Mouse (Mus musculus) neural tube, embryonic 13.5 days (tissue): ENCODE results near the gene Gm28308. TPM values are rescaled to one million over a fixed set of nuclear protein-coding genes. Genes with fewer than 3 reads are reported as not detected.

Experiments
- ATAC-seq: fragments of 200-750 bp; cut with Nextera tagmentation; 2 replicates; pipeline ENCODE4 v1.8.0; 2017; ENCODE audit warnings: low read depth, mild to moderate bottlenecking, moderate TSS enrichment, moderate library complexity
- H3K27ac ChIP-seq: fragments of 300-500 bp; sonication (generic); replicated peaks from 2 replicates; pipeline ENCODE4 v1.5.1; 2015; ENCODE audit warnings: moderate library complexity, mild to moderate bottlenecking, inconsistent platforms
- H3K27me3 ChIP-seq: fragments of 300-500 bp; sonication (generic); 2 replicates; pipeline ENCODE4 v1.6.1; 2015; ENCODE audit warnings: mild to moderate bottlenecking, inconsistent platforms
- H3K36me3 ChIP-seq: fragments of 300-500 bp; sonication (generic); 2 replicates; pipeline ENCODE4 v1.6.1; 2015; ENCODE audit warnings: mild to moderate bottlenecking, inconsistent platforms
- H3K4me1 ChIP-seq: fragments of 300-500 bp; sonication (generic); replicated peaks from 2 replicates; pipeline ENCODE4 v1.6.1; 2015; ENCODE audit warnings: inconsistent platforms
- H3K4me2 ChIP-seq: fragments of 300-500 bp; sonication (generic); 2 replicates; pipeline ENCODE4 v1.6.1; 2015; ENCODE audit warnings: inconsistent platforms, mild to moderate bottlenecking, moderate library complexity
- H3K4me3 ChIP-seq: fragments of 300-500 bp; sonication (generic); 2 replicates; pipeline ENCODE4 v1.5.1; 2015; ENCODE audit warnings: mild to moderate bottlenecking, inconsistent platforms
- H3K9ac ChIP-seq: fragments of 300-500 bp; sonication (generic); 2 replicates; pipeline ENCODE4 v1.6.1; 2015; ENCODE audit warnings: moderate library complexity, mild to moderate bottlenecking, inconsistent platforms
- H3K9me3 ChIP-seq: fragments of 300-500 bp; sonication (generic); 2 replicates; pipeline ENCODE4 v1.6.1; 2016; ENCODE audit warnings: inconsistent platforms
- WGBS: fragments of 180-500 bp; shearing (Covaris S2); methylation state at CpG from one replicate; pipeline ENCODE4 v1.1.7; 2015; 5-methylcytosine and 5-hydroxymethylcytosine counted together
- polyA plus RNA-seq: library from polyadenylated mRNA; unstranded; fragments of >200 nt; fragmentation: Nextera tagmentation; extraction: Ambion mirVana; gene quantifications from 2 replicates; pipeline ENCODE4 v1.2.1, GENCODE M21; 2015

Gene Gm28308
- polyA plus RNA-seq, 1 experiment from 2014 or later: not detected

DNA sequence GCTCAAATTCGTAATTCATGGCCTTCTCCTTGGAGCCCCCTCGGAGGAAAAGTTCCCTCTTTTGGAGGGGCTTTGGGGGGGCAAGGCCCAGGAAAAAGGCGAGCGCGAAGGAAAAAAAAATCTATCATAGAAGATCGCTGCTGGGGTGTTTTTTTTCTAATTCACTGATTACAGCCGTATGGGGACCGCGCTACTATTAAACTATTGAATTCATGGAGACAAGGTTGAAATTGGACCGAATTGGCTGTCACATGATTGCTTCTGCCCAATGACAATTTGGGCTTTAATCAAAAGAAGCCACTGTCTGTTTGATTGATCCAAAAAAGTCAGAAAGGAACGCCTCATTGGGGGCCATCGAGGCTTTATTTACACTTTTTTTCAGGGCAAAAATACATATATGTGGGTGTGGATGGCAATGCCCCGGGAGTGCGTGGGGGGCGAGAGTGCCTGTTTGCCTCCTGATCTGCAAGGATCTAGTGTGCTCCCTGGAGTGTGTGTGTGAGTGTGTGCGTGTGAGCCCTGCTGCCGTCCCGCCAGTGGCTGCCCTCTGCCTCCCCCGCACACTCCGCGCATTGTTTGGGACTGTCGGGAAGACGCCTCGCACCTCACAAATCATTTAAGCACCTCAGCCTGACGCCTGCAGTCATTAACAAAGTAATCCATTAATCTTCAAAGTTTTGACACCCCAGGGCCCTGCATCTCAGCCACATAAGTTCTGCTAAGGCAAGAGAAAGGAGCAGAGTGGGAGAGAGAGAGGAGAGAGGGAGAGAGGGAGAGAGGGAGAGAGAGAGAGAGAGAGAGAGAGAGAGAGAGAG, 48.3 kb downstream of the Gm28308 start, which contains the start of gene Hoxa2:
Hoxa2 (minus strand) TSS at position 206 of the 815 bp plus-strand sequence.
- Histone ChIP-seq H3K9ac (peak within 1 kb of the TSS; percentile 92), H3K9me3 (no peaks in the 10 kb centered on the region), H3K36me3 (peaks cover 1% of the 10 kb centered on the region), H3K27ac (peak within 1 kb of the TSS; percentile 99), H3K27me3 (no peaks in the 10 kb centered on the region), H3K4me3 (peak within 1 kb of the TSS; percentile 89), H3K4me2 (peak within 1 kb of the TSS; percentile 75), H3K4me1 (peaks cover 98% of the 10 kb centered on the region)
- peak; percentile 49 for ATAC-seq
- WGBS: under 1% methylated on average over 25 of the region's 25 CpGs

DNA sequence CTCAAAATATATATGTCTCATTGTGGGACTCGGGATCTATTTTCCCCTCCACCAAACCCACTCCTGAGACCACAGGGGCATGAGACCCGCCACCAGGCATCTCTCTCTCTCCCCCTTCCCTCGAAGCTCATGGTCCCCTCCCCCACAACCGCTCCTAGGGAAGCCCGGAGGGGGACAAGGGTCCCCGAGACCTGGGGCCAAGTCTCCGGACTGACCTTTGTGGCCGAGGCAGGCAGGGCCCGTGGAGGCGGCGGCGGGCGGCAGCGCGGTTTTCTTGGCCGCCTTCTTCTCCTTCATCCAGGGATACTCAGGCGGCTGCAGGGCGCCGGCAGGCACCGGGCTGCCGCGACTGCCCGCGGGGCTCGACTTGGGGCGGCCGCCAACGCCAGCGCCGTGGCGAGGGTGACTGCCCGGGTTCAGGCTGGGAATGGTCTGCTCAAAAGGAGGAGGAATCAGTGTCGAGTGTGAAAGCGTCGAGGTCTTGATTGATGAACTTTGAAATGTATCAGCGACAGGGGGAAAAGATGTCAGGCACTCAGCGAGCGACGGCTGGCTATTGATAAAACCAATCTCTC, 49.0 kb downstream of the Gm28308 start:
- peak overlapping the region; percentile 99 for H3K27ac ChIP-seq
- H3K36me3 ChIP-seq: no peaks in the 10 kb centered on the region
- H3K9me3 ChIP-seq: no peaks in the 10 kb centered on the region
- WGBS: under 1% methylated on average over 39 of the region's 39 CpGs
- no peak for ATAC-seq
- peak overlapping the region; percentile 89 for H3K4me3 ChIP-seq
- H3K4me1 ChIP-seq: peaks cover 98% of the 10 kb centered on the region
- peak overlapping the region; percentile 75 for H3K4me2 ChIP-seq
- H3K27me3 ChIP-seq: no peaks in the 10 kb centered on the region
- H3K9ac ChIP-seq: peak overlapping the region; percentile 92

DNA sequence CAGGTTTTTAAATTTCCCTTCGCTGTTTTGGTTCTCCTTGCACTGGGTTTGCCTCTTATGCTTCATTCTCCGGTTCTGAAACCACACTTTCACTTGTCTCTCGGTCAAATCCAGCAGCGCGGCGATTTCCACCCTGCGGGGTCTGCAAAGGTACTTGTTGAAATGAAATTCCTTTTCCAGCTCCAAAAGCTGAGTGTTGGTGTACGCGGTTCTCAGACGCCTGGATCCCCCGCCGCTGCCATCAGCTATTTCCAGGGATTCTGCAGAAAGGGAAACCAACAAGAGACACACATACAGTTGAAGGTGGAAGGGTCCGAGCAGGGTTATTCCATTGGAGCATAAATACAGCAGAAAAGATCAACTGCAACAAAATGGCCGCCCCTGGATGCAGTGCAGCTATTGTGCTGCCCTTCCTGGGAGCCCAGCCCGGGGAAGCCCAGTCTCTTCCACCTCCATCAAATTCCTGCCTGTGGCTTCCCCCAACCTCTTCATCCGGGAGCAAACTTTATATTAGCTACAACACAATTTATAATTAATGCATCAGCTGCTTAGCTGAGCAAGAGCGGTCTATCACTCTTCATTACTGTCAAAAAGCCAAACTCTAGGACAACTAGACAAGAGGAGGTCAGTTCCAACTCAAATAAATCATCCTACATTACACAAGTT, 49.6 kb downstream of the Gm28308 start:
- Histone ChIP-seq H3K9ac (peak overlapping the region; percentile 92), H3K4me2 (peak overlapping the region; percentile 75), H3K27ac (peak overlapping the region; percentile 99), H3K27me3 (no peaks in the 10 kb centered on the region), H3K4me3 (peak overlapping the region; percentile 89), H3K9me3 (no peaks in the 10 kb centered on the region), H3K36me3 (no peaks in the 10 kb centered on the region), H3K4me1 (peaks cover 95% of the 10 kb centered on the region)
- ATAC-seq: no peak
- 3% methylated on average over 17 of the region's 17 CpGs for WGBS

GRCm38 (mm10) chr6:52162611-52163365, 50.4 kb downstream of the Gm28308 start:
- Histone ChIP-seq H3K9me3 (no peaks in the 10 kb centered on the region), H3K27me3 (no peaks in the 10 kb centered on the region), H3K9ac (peak overlapping the region; percentile 92), H3K27ac (peak overlapping the region; percentile 99), H3K4me1 (peaks cover 91% of the 10 kb centered on the region), H3K4me3 (peak overlapping the region; percentile 89), H3K4me2 (peak overlapping the region; percentile 75), H3K36me3 (no peaks in the 10 kb centered on the region)
- ATAC-seq: no peak
- 3% methylated on average over 14 of the region's 14 CpGs for WGBS

DNA sequence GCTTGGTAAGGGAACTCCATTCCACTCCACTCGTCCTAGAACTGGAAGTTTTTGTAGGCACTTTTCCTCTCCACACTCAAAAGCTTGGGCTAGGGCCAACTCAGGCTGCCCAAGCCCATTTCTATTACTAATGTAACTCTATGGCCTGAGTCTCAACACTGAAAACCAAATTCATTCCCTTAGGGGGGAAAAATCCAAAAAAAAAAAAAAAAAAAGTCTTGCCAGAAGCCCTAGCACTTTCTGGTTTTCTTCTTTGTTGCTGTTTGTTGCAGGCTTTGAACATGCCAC, 51.1 kb downstream of the Gm28308 start:
- Histone ChIP-seq H3K4me1 (peaks cover 91% of the 10 kb centered on the region), H3K9ac (peak overlapping the region; percentile 92), H3K36me3 (no peaks in the 10 kb centered on the region), H3K9me3 (no peaks in the 10 kb centered on the region), H3K27ac (peak overlapping the region; percentile 99), H3K27me3 (no peaks in the 10 kb centered on the region), H3K4me3 (peak overlapping the region; percentile 89), H3K4me2 (peak overlapping the region; percentile 75)
- ATAC-seq: no peak
- 12% methylated on average over 1 of the region's 1 CpGs for WGBS

DNA sequence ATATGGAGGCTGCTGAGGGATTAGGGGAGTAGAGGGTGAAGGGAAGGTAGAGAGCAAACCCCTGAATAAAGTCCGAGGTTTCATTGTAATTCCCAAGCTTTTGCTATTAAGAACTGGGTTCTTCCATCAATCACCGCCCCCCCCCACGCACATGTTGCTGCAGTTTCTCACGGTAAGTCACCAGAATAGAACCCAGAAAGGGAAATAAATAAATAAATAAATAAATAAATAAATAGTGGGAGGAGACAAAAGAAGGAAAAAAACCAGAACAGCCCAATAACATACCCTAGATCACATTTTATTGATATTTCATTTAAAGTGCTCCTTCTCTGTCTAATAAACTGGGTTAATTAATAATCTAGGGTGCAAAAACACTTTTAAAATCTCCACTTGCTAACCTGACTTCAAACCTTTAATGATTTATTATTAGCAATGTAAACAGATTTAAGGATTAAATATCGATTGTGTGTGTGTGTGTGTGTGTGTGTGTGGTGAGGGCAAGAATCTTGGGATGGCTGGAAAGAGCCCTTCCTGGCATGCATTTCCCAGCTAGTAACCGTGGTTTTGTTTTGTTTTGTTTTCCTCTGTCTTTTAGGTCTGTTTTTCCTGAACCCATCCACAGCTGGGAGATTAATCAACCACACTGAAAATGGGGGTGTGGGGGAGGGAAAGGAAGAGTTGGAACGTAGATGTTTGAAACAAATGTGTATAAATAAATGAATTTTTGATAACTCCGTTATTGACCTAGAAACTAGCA, 51.6 kb downstream of the Gm28308 start:
- H3K4me3 ChIP-seq: peak overlapping the region; percentile 89
- no peaks in the 10 kb centered on the region for H3K36me3 ChIP-seq
- peaks cover 91% of the 10 kb centered on the region for H3K4me1 ChIP-seq
- peak overlapping the region; percentile 99 for H3K27ac ChIP-seq
- H3K9ac ChIP-seq: peak overlapping the region; percentile 92
- peak overlapping the region; percentile 75 for H3K4me2 ChIP-seq
- 4% methylated on average over 8 of the region's 8 CpGs for WGBS
- H3K27me3 ChIP-seq: peaks cover 3% of the 10 kb centered on the region; the same call in 1 of the 2 replicates
- no peak for ATAC-seq
- no peaks in the 10 kb centered on the region for H3K9me3 ChIP-seq

GRCm38 (mm10) chr6:52160511-52161335, 52.4 kb downstream of the Gm28308 start:
- Histone ChIP-seq H3K4me2 (peak overlapping the region; percentile 75), H3K4me1 (peaks cover 91% of the 10 kb centered on the region), H3K27me3 (peaks cover 11% of the 10 kb centered on the region; the same call in 1 of the 2 replicates), H3K36me3 (no peaks in the 10 kb centered on the region), H3K9me3 (no peaks in the 10 kb centered on the region), H3K27ac (peak overlapping the region; percentile 99), H3K4me3 (peak overlapping the region; percentile 89), H3K9ac (peak overlapping the region; percentile 92)
- ATAC-seq: 0 out of 2 replicates have a peak, but pooled peaks have one; percentile 29
- WGBS: under 1% methylated on average over 30 of the region's 30 CpGs

DNA sequence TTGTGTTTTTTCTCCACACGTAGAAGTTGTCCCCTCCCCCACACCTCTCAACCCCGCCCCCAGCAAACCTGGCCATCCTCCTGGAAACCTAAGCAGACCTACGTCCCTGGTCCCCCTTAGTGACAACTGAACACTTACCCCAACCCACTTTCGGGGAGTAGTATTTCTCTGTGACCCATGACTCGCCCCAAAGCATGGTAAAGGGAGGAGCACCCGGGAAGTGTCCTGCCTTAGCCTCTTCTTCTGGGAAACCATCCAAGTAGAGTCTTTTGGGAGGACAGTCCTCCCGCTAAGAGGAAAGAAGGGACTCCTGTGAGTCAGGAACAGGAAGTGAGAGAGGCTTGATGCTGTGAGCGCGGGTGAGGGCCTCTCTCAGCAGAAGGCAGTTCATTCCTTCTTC, 53.2 kb downstream of the Gm28308 start:
- Histone ChIP-seq H3K36me3 (no peaks in the 10 kb centered on the region), H3K4me1 (peaks cover 85% of the 10 kb centered on the region), H3K4me2 (peak overlapping the region; percentile 75), H3K27me3 (peaks cover 15% of the 10 kb centered on the region), H3K9me3 (no peaks in the 10 kb centered on the region), H3K27ac (peak overlapping the region; percentile 99), H3K4me3 (peak overlapping the region; percentile 89), H3K9ac (peak overlapping the region; percentile 92)
- WGBS: 5% methylated on average over 9 of the region's 9 CpGs
- ATAC-seq: no peak

- WGBS: 1% methylated on average over 12 of the region's 12 CpGs
- peak overlapping the region; percentile 99 for H3K27ac ChIP-seq
- H3K4me2 ChIP-seq: peak overlapping the region; percentile 75
- H3K4me1 ChIP-seq: peaks cover 84% of the 10 kb centered on the region
- no peak for ATAC-seq
- H3K36me3 ChIP-seq: no peaks in the 10 kb centered on the region
- H3K9me3 ChIP-seq: no peaks in the 10 kb centered on the region
- peak overlapping the region; percentile 92 for H3K9ac ChIP-seq
- H3K27me3 ChIP-seq: peaks cover 15% of the 10 kb centered on the region
- peak overlapping the region; percentile 89 for H3K4me3 ChIP-seq
Measured at GRCm38 (mm10) chr6:52159164-52159761, 53.9 kb downstream of the Gm28308 start.

DNA sequence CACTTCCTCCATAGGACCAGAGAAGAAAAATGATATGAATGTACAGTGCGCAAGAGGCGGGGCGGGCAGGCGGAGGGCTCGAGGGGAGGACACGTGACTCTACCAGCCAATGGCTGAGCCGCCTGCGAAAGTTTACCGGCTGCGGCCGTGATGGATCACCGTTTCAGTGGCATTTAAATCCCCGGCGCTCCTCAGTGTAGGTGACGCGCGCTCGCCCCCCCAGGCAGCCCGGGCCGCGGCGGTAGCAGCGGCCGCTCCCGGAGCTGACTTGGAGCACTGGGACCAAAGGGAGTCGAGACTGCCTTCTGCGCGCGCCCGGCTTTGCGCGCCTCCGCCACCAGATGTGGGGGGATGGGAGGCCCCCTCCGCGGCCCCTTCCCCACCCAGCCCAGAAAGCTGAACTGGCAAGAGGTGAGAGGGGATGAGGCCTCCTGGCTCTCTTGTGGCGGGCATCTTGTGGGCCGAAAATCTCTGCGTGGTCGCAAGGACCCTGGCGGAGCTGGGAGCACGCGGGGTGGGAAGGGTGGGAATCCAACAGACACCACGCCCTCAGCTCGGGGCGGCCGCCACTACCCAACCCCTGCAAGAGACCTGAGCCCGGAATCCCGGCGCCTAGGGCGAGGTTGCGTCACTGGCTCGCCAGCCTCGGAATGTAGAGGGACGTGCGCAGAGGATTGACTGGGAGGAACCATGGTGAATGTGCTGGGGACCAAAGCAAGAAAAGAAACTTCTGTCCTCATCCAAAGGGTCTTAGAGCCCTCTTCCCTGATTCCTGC, 54.7 kb downstream of the Gm28308 start, which contains the start of gene Hoxa1:
Hoxa1 (minus strand) TSS at position 42 of the 776 bp plus-strand sequence.
- Histone ChIP-seq H3K9ac (peak within 1 kb of the TSS; percentile 92), H3K27me3 (peaks cover 15% of the 10 kb centered on the region), H3K4me2 (peak within 1 kb of the TSS; percentile 75), H3K36me3 (no peaks in the 10 kb centered on the region), H3K4me1 (peaks cover 83% of the 10 kb centered on the region), H3K4me3 (peak within 1 kb of the TSS; percentile 89), H3K9me3 (no peaks in the 10 kb centered on the region), H3K27ac (peak within 1 kb of the TSS; percentile 99)
- peak; percentile 90 for ATAC-seq
- WGBS: under 1% methylated on average over 50 of the region's 55 CpGs
